Mouse (Mus musculus): ENCODE results near the gene Vps35l. TPM values are rescaled to one million over a fixed set of nuclear protein-coding genes. Genes with fewer than 3 reads are reported as not detected.

The Vps35l gene
- total RNA-seq, 2 experiments from 2014 or later: 50.4 to 61.4 TPM

GRCm38 (mm10) chr7:118731781-118732180 lies 8.2 kb upstream of the Vps35l start:
- no peak for DNase-seq (ENCODE audit: low spot score in 2 of 2)

DNA sequence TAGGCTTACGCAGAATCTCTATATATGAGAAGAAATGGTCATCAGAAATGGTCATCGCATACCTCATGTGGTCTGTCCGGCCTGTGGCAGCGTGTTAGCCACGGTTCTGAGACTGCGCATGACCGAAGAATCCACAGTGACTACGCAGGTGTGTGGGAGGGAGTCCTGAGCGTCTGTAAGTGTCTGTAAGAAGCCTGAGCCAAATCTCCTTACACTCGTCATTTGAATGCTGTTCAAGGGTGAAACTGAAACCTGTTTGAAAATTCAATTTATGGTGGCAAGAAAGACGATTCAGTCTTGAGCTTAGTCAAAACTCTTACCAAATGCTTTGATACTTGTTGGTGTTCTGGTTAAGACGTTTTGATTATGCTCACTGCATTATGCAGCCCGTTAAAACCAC lies 6.8 kb upstream of the Vps35l start:
- no peak for DNase-seq (ENCODE audit: low spot score in 2 of 2)

GRCm38 (mm10) chr7:118738730-118739129 lies 1.3 kb upstream of the Vps35l start:
- DNase-seq (ENCODE audit: low spot score in 2 of 2): no peak

DNA sequence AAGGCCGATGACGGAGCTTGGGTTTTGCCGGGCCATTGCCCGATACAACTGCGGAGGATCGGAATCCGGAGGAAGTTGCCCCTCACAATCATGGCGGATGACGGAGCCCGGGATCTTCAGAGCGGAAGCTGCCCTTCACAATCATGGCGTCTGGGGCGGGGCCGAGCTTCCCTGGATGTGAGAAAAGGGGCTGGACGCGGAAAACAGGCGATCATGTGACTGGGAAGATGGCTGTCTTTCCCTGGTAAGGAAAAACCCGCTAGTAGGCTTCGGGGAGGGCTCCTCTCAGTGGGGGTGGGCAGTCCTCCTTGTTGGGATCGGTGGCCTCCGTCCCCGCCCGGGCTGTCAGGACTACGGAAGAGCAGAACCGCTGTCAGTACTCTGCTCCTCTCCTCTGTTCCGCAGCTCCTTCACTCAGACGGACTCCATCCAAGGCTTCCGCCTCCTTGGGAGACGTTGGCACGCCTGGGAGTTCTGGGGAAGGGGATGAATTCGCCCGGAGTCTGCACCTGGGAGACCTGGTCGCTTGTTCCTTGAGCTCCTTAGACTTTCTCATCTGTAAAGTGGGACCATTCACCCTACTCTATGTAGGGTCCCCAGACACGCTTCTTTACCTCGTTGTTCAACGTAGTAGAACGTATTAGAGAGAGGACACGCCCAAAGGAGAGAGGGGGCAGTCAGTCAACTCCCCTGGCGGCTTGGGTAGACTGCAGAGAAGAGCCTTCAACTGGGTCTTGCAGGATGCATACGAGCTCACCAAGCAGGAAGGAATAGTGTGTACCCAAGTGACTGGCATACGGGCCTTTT lies 709 bp downstream of the Vps35l start:
- DNase-seq (ENCODE audit: low spot score in 2 of 2): peak; percentile 96 to 97

DNA sequence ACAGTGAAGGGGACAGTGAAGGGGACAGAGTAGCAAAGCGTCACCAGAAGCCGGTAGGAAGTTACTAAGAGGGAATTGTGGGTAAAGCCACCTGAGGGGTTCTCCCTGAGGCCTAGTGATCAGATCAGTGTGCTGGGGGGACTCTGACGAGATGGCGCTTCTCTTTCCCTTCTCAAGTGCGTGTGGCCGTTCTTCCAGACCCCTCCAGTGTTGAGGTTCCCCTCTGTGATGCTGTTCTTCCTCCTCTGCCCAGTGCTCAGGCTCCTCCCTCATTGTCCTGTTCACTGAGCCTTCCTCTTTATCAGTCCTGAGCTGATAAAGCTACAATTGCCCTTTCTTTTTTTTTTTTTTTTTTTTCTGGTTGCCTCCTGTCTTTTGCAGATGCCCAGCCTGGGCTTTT lies 2.3 kb downstream of the Vps35l start:
- no peak for DNase-seq (ENCODE audit: low spot score in 2 of 2)

DNA sequence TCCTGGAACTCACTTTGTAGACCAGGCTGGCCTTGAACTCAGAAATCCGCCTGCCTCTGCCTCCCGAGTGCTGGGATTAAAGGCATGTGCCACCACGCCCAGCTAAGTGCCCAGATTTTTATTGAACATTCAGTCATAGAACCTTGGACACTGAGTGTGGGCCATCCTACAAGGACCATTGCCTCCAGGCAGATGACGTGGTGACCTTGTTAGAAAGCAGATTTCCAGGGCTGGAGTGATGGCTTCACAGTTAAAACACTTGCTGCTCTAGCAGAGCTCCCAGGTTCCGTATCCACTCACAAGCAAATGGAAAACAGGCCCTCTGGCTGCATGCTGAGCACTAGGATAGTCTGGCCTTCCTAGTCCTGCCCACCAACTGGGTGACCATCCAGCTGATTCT lies 4.7 kb downstream of the Vps35l start:
- DNase-seq (ENCODE audit: low spot score in 2 of 2): no peak

- DNase-seq (ENCODE audit: low spot score in 2 of 2): peak in 1 of 2 experiments; percentile 16
Observed at GRCm38 (mm10) chr7:118747891-118748672, 8.1 kb downstream of the Vps35l start.

DNA sequence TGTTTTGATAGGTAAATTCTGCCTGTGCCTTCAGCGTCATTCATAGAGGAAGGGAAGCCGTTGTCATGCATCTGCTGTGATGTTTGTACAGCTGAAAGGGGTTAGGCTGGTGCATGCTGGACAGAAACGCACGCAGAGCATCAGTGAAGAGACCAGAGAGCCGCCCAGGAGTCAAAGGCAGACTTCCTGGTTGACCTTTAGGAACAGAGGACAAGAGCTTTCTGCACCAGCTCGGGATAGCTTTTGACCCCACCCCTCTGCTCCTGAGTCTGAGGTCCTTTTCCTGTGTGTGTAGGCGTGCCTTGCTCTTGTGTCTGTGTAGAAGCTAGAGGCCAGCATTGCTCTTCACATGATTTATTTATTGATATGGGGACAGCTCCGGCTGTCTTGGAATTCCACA lies 9.7 kb downstream of the Vps35l start:
- DNase-seq (ENCODE audit: low spot score in 2 of 2): no peak

GRCm38 (mm10) chr7:118751625-118752024 lies 11.6 kb downstream of the Vps35l start:
- DNase-seq (ENCODE audit: low spot score in 2 of 2): no peak

DNA sequence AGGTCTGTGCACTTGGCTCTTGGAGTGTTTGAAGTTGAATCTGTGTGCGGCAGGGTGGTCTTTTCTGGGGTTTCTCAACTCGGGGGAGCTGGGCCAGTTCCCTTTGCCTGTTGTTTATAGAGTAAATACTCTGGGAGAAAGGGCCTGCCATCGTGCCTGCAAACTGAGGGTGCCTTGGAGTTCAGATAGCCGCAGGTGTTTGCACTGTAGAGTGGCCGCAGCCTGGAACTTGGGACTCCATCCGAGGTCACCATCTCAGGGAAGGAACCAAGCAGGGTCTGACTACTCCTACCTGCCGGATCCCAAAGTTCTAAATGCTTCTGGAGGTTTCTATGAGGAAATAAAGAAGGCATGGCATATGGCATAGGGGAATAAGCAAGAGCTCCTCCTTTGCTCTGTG lies 15.7 kb downstream of the Vps35l start:
- DNase-seq (ENCODE audit: low spot score in 2 of 2): no peak

DNA sequence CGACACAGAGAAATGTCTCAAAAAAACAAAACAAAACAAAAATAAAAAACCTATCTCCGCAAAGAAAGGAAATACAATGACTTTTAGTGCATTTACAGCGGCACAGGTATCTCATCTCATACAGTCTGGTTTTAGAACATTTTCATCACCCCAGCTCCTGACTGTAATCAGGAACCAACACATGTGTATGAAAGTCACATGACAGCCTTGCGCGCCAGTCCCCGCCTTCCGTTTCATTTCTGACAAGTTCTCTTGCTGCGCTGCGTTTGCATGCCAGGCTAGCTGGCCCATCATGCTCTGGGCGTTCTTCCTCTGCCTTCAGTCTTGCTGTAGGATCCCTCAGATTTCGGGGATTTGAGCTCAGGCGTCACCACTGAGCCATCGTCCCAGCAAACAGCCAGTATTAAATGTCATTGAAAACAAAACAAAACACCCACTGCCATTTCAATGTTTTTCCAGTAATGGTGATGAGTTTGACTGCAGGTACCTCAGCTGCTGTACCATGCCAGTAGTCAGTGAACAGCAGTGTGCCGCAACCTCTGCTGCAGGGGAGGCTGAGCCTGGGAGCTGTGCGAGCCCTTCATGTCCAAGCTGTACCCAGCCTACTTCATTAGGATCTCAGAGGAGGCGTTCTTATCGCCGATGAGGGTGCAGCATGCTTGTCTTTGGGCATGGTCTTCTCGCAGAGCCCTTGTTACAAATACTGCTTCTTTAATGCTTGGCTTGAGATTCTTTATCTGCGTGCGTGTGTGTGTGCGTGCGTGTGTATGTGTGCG lies 16.7 kb downstream of the Vps35l start:
- no peak for DNase-seq (ENCODE audit: low spot score in 2 of 2)

- DNase-seq (ENCODE audit: low spot score in 2 of 2): no peak
Observed at GRCm38 (mm10) chr7:118758369-118758768, 18.3 kb downstream of the Vps35l start.

DNA sequence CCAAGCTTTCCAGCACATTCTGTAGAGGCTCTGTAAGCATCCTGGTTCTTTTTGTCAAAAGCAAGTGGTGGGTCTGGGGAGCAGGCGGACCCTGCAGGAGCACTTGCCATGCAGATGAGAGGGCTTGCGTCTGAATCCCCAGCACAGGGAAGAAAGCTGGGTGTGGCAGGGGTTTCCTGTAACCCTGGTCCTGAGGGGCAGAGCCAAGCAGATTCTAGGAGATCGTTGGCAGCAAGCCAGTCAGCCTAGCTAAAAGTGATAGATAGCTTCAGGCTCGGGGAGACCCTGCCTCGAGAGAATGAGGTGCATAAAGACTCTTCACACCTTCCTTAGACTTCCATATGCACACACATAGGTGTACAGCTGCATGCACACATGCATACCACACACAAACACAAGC lies 19.3 kb downstream of the Vps35l start:
- DNase-seq (ENCODE audit: low spot score in 2 of 2): no peak

- DNase-seq (ENCODE audit: low spot score in 2 of 2): no peak
Observed at GRCm38 (mm10) chr7:118763939-118764338, 23.9 kb downstream of the Vps35l start.

GRCm38 (mm10) chr7:118764725-118765124 lies 24.7 kb downstream of the Vps35l start:
- DNase-seq (ENCODE audit: low spot score in 2 of 2): no peak

DNA sequence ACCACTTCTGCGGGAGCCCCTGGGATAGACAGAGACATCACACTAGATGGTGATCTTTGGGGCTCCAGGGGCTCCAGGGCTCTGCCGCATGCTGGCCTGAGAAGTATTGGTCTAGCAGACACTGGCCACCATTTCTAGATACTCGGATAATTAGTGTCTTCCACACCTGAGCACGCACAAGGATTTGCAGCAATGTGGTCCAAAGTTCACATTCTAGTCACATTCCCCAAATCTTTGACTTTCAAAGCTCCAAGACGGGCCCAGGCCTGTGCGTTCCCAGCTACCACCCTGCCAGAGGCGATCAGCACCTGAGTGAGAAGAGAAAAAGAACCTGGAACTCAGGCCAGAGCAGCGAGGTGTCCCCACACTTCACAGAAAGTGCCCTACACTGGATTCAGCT lies 25.6 kb downstream of the Vps35l start:
- no peak for DNase-seq (ENCODE audit: low spot score in 2 of 2)

DNA sequence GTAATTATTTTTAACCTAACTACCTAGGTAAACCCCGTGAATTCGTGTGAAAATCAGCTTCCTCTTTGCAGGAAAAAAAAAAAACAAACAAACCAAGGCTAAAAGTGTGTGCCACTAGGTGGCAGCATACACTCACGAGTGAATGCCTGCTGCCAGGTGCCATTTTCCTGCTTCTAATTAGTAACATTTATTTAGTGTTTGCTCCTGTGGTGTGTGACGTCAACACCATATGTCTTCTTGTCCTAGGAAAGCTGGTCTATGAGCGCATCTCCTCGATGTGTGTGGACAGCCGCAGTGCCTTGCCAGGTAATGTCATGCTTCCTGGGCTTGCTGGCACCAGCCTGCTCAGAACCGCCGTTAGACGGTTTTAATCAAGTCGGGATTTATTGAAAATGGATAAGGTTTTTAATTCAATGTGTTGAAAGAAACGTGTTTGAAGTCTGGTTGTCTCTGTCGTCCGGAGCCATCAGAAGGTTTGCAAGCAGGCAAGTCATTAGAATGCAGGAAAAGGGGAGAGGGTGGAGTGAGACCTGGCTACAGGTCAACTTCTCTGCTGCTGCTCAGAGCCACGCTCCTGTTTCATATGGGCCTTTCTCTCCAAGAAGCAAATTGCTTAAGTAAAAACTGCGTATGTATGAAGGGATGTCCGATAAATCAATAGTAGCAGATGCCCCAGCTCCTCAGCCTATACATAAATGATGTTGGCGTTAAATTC lies 26.2 kb downstream of the Vps35l start:
- peak; percentile 55 to 68 for DNase-seq (ENCODE audit: low spot score in 2 of 2)

DNA sequence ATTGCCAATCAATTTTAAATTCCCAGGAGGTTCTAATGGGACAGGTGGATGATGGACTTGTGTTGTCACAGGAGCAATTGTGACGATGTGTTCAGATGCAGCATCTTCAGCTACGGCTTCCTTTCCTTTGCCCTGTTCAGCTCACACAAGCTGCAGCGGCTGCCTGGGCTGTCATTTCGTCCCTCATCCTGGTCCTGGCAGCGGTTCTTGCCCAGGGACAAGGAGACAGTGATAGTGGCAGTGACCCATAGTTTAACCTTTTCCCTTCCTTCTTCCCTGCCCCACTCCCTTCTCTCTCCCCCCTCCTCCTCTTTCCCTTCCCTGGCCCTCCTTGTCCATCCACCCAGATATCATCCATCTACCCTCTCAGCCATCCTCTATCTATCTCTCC lies 26.8 kb downstream of the Vps35l start:
- DNase-seq (ENCODE audit: low spot score in 2 of 2): no peak

DNA sequence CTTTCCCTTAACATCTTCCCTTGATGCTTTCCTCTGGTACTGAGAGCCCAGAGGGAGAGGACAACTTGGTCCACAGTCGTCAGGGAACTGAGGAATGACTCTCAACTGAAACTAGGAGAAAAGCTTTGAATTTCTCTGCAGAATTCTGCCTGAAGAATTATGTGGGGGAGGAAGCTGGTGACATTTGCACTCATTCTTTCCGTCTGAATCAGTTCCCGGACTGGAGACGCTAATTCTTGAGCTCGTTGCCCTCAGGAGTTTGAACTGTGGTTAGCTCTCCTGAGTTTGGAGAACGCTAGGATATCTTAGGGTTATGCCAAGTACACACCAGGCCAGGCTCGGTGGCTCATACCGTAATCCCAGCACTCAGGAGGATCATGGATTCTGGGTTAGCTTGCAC lies 29.2 kb downstream of the Vps35l start:
- no peak for DNase-seq (ENCODE audit: low spot score in 2 of 2)

DNA sequence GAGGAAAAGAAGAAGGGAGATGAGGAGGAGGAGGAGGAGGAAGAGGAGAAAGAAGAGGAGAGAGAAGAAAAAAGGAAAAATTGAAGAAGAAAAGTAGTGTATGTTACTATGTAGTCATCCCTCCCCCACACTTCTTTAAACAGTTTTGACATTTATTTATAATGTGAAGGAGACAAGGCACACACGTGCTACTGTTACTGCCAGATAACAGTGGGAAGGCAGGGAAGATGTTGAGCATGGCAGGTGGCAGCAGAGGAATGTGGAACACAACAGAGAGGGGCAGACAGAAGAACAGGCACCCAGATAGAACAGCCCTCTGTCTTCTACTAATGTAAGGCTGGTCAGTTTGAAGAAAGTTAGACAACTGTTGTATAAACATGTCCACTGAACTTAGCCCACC lies 29.6 kb downstream of the Vps35l start:
- DNase-seq (ENCODE audit: low spot score in 2 of 2): no peak

DNA sequence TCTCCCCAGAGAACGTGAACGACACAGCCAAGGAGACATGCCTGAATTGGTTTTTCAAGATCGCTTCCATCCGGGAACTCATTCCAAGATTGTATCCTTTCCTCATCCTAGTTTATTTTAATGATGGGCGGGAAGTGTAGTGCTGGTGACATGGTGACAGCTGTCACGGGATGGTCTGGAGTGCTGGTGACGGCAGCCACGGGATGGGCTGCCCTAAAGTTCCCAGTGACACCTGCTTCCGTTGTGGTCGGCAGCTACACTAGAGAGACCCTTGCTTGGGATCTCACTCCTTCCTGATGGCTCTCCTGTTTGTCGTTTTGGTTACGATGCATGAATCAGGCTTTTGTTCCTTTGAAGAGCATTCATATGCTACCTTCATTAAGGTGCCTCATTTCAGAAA lies 33.0 kb downstream of the Vps35l start:
- no peak for DNase-seq (ENCODE audit: low spot score in 2 of 2)

Data from left cerebral cortex, adult 18-20 months (tissue).